Mouse (Mus musculus) left cerebral cortex, adult 18-20 months (tissue): Measurements from ENCODE around the gene Mfsd11. TPM values are rescaled to one million over a fixed set of nuclear protein-coding genes. Genes with fewer than 3 reads are reported as not detected.

Experiments
- DNase-seq, 2 experiments: peaks; one replicate each; pipeline ENCODE4 v3.0.0; 2021 to 2022; ENCODE audit warnings: low spot score in 2 of 2, mixed read lengths in 1 of 2
- long read RNA-seq, 2 experiments: library from polyadenylated mRNA; stranded (forward); transcript quantifications; one replicate each; pipeline ENCODE4 v2.0.0; 2021
- total RNA-seq, 2 experiments: library from RNA; stranded (reverse); gene quantifications; 2 replicates each; pipeline ENCODE4 v1.2.3; 2021

The Mfsd11 gene
- 10 to 100 TPM; 40.3 to 44.9 TPM for total RNA-seq
- long read RNA-seq, experiment 1, transcript Mfsd11-201 (13 exons, 3,298 nt) = major isoform, 21 of 48 reads
- long read RNA-seq, experiment 1, partial matches to known transcripts = 2 of 48 reads
- long read RNA-seq, experiment 1, other reads (novel, unspliced or antisense) = 24 of 48 reads
- long read RNA-seq, experiment 2, transcript Mfsd11-201 (13 exons, 3,298 nt) = major isoform, 9 of 28 reads
- long read RNA-seq, experiment 2, partial matches to known transcripts = 5 of 28 reads
- long read RNA-seq, experiment 2, other reads (novel, unspliced or antisense) = 14 of 28 reads

DNA sequence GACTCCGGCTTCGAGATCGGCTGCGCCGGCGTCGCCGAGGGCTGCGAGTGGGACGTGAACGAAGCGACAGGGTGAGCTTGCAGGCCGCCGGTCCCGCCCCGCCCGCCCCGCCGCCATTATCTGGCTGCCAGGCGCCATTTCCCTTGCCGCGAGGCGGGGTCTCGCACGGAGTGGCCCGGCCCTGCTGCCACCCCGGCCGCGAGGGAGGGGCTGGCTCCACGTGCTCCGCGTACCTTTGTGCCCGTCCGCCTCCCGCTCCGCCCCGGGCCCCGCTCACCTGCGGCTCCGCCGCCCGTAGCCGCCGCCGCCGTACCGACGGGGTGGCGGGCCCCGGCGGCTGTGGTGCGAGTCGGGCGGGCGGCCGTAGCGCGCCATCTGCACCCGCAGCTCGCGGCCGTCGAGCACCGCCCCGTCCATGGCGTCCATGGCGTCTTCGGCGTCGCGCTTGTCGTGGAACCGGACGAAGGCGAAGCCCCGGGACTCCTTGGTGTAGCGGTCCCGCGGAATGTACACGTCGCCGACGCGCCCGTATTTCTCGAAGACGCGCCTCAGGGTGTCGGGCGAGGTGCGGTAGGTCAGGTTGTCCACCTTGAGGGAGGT, at the start of gene Mfsd11:
TSS of gene Mfsd11 (plus strand) at position 150 of the 600 bp plus-strand sequence.
- peak; percentile 67 to 76 for DNase-seq

DNA sequence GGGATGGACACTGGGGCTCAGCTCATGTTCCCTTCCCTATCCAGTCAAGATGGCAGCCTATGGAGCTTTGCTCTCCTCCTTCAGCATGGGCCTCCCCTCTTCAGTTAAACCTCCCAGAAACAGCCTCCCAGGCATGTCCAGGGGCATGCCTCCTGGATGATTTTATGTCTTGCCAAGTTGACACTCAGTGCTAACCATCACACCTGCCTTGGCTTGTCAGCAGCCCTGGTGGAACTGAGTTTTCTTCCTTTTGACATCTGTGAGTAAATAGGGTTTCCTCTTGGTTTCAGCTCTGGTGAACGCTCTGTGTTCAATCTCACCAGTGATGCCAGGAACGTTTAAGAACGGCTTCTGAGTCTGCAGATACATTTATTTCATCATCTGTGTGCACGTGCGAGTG, 49.5 kb upstream of the Mfsd11 start:
- DNase-seq = no peak

DNA sequence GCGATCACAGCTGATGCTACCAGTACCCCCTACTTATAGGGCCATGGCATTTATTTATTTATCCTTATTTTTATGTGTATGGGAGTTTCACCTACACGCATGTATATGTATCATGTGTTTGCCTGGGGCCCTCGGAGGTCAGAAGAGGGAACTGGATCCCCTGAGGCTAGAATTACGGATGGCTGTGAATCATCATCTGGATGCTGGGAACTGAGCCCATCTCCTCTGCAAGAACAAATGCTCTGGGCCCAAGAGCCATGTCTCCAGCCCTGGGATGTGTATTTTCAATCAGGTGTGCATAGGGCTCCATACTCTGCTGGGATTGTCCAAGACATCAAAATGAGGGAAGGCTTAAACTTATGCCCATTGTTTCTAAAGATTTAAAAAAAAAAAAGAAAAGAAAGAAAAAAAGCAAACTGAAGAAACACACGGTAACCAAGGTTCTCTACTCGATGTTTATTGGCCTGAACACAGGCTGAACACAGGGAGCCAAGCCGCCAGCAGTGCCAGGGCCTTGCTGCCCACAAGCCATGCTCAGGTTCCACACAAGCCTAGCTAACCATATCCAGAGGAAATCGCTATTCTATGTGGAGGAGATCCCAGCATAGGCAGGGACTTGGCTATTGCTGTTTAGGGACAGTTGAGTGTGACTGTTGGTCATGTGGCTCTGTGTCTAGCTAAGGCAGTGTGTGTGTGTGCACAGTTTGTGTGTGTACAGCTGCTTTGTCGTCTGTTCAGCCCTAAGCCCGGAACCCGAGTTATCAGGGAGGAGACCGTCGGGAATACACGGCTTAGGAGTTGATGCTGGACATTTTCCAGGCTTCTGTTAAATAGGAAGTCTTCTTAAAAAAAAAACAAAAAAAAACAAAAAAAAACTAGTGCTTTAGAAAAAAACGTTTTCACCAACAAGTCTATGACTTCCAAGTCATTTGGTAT, 45.8 kb upstream of the Mfsd11 start:
- no peak for DNase-seq

DNA sequence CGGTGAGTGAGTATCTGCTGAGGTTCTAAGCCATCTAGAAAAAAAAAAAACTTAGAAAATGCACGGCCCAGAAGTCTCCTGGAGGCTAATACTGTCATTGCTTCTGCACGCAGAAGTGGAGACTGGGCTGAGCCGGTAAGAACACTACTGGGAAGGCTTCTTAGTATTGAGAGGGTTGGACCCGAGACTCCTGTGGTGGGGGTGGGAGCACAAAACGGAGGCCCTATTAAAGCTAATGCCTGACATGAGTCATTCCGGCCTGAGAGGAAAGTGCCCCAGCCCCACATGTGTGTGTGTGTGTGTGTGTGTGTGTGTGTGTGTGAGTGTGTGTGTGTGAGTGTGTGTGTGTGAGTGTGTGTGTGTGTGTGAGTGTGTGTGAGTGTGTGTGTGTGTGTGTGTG, 45.1 kb upstream of the Mfsd11 start:
- no peak for DNase-seq

DNA sequence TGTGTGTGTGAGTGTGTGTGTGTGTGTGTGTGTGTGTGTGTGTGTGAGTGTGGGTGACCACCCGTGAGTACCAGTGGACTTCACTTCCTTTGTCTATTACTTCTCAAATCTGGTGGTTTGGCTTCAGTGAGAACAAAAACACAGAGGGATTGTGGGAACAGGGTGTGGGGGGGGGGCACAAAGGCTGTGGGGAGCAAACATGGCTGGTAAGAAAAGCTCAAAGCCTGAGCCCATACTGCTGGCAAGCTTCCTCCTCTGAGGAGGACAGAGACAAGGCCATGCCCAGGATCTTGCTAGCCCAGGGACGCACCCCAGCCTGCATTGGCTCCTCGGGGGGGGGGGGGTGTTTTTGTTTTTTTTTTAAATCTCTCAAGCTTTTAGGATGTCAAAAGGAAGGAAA, 44.7 kb upstream of the Mfsd11 start:
- DNase-seq = no peak

DNA sequence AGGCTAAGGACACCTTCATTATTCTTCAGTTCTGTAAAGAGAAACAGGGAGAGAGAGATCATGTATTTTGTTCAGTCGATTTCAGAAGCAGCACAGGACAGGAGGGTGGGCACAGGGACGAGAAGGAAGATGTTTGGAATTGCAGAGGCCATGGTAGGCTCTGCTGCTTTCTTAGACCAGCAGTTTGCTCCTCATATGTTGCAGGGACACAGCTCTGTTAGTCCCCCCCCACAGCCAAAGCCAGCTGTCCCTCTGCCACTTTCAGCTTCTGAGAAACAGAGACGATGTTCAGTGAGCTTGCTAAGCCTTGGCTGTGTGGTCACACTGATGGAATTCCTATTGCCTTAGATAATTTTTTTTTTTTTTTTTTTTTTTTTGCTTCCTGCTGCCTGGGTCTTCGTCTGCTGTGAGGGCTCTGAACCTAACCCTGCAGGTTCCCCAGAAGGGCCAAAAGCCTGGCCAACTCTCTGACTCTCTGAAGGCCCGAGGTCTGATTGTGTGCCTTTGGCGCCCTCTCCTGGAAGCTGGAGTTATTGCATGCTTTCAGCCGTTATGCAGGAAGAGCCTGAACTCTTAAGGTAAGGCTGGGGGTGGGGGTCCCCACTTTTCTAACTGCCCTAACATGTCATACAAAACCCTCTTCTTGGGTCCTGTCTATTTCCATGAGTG, 44.2 kb upstream of the Mfsd11 start:
- DNase-seq = peak; percentile 81 to 87

DNA sequence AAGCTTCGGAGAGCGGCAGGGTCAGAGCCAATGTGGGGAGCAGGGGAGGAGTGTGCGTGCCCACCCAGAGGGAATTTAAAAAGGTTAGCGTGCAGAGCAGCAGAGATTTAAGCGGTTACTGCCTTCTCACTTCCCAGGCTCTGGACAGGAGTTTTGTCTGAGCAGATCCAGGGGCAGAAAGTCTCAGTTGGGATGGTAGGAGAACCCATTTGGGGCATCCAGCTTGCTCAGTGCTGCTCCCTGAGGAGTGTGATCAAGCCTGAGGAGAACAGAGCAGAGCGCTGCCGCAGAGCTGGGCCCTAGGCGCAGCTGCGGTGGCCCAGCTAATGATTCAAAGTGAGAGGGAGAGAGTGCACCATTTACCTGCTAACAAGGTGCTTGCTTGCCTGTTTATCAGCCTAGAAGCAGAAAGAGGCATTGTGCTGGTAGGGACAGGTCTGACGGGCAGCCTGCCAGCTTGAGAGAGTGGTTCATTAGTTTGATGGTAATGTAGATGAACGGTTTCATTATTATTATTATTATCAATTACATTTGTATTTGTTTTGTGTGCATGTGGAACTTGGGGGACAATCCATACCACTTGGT, 43.3 kb upstream of the Mfsd11 start:
- no peak for DNase-seq

DNA sequence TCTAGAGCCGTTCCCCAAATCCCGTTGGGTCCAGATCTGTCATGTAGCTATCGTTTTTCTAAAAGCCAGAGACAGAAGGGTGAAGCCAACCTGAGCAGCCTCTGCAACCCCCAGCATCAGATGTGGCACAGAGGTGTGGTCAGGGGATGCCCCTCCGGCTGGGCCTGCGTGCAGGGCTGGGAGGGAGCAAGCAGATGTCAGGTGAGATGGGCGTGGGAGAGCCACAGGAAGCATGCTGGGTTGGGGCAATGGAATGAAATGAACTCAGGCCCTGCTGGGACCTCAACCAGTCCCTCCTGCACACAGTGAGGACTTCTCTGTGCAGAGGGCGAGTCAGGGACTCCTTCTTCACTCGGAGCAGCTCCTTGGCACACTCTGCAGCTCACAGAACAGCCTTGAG, 42.7 kb upstream of the Mfsd11 start:
- DNase-seq = no peak

DNA sequence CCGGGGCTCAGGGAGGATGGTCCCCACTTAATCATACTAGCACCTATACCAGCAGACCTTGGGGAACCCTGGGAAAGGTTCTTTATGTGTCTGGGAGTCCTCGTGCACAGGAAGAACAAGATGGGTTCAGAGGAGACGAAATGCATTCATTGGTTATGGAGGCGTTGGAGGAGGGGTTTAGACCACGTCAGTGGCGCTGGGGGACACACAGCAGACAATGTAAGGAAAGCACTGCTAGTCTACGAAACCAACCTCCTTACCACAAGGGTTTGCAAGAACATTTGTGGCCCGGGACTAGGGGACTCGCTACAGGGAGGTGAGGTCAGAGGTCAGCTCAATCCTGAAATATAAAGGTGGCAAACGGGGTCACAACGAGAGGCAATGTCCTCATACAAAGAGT, 41.7 kb upstream of the Mfsd11 start:
- no peak for DNase-seq

DNA sequence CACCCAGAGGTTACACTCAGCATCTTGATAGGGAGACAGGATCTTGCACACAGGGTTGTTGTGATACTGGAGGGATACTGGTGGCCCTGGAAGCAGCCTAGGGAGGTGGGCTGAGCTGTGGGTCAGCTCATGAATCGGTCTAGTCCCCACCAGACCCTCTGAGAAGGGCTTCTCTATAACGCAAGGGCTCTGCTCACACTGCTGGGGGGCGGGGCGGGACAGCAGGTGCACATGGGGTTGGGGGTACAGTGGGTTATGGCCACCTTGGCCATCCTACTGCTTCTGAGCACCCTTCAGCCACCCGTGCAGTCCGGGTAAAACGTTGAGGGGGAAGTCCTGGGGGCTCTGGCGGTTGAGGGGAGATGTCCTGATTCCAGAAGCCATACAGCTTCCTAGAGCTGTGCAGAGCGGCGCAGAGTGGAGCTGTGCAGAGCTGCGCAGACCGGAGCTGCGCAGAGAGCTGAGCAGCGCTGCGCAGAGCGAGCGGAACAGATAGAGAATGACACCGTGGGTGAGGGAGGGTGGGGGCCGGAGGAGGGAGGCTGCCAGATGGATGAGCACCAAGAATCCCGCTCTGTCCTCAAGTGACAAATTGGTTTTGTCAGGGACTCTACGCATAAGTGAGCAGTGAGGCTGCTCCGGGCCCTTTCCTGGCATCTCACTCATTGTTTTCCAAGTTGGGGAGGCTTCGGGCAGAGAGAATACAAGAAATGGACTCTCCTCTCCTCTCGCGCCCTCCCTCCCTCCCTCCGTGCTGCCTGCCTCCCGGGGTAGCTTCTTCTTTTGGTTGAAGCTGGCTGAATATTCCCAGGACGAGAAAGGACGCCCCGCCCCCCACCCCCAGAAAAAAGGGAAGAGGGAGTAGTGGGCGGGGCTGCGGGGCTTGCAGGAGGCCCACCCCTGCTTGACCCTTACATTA, 41.0 kb upstream of the Mfsd11 start:
- DNase-seq = peak; percentile 72 to 85

DNA sequence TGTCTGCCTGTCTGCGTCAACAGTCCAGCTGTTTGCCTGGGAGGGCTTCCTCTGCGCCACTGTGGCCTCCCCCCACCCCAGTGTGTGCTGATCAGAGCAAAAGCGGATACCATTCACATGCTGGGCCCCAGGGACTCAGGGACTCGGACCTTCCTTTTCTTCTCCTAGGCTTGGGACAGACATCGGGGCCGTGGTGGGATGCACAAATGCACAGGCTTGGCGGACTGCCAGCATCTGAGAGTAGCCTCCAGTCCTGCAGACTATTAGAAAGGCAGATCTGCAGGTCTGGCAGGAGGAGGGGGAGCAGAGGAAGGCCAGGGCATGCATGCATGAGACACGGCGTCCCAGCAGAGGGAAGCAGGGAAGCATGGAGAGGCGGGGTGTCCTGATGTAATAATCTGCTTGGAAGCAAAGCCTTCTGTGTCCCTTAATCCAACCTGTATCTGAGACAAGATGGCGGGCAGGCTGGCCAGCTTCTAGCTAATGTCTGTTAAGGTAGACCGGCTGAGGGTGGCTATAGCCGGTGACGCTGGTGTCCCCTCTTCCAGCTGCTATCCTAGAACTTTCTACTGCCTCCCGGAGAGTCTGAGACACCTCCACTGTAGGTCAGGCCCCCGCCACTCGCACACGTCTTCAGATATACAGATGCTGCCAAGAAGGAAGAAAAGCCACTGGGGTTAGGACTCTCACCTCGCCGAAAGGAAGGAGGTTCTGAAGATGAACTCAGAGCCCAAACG, 39.3 kb upstream of the Mfsd11 start:
- no peak for DNase-seq

DNA sequence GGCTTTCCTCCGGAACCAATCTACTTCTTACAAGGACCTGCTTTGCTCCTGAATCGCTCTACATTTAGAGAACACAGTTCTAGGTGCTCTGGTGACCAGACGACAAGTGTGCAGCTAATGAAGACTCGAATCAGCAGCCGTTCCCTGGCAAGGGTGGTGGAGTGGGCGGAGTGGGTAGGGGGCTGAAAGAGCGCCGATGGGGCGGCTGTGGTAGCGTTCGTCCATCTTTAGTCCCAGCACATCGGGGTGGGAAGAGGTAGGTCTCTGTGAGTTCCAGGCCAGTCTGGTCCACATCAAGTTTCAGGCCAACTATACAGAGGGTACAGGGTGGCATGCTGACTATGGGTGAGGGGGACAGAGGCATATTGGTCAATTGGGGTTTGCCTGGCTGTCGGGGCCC, 38.6 kb upstream of the Mfsd11 start:
- no peak for DNase-seq

DNA sequence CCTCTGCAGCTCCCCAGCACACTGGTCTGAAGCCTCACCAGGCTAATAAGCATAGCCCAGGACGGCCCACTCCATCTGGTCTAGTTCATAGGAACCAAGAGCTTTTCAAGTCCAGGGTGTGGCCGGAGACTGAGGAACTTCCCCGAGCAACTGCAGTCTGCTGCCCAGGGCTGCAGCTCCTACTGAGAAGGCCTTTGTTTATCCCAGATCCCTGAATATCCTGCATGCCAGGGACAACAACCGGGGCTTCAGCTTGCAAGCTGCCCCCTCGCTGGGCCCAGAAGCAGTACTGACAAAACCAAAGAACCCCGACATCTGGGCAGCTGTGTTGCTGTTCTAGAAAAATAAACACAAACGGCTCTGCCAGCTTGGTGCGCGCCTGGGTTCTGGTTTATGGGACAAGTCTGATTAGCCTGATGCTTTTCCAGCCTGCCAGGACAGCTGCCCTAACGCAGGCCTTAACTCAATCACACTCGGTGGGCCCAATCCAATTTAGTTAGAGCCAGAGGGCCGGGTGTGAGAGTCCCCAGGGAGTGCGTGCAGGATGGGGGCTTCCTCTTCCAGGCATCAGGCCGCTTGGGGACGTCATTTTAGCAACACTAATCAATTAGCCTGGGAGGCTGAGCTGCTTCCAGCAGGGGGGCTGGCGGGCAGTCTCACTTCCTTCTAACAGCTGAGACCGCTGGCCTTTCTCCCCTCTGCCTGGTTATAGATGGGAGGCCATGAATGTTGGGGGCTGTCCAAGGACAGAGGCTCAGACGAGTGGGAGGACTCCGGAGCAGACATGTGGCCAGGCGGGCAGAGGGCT, 38.0 kb upstream of the Mfsd11 start:
- no peak for DNase-seq

DNA sequence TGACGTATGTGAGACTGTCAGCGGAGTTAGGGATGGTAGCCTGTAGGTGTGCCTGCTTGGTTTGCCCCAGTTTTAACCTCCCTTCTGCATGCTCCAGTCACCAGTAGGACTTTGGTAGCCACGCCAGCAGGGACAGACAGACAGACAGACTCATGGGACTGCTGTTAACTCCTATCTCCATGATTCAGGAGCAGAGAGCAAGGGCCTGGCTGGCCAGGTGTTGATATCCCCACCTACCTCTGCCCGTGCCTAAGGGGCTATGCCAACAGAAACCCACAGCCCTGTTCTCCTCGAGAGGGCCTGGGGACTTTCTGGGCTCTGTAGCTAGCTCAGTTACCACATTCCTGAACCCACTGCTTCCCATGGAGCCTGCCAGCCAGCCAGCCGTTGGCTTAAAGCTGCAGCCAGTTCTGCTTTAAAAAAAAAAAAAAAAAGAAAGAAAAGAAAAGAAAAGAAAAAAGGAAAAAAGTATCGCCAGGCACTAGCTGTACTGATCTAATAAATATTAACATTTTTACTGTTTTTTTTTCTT, 37.3 kb upstream of the Mfsd11 start:
- DNase-seq = no peak

DNA sequence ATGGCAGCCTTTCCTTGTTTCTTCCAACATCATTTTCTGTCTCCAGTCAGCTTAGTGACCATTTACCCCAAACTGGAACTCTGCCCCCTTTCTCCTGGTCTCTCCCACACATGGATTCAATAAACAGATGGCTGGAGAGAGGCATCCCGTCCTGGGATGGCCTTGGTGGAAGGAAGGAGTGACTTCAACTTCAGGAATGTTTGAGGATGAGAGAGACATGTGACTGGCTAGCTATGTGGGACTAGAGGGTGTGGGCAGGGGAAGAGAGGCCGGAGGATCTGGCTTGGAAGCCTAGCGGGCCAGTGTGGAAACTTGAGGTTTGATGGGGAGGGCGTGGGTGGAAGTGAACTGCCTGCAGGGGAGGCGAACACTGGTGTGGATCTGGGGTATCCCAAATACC, 35.5 kb upstream of the Mfsd11 start:
- DNase-seq = no peak

DNA sequence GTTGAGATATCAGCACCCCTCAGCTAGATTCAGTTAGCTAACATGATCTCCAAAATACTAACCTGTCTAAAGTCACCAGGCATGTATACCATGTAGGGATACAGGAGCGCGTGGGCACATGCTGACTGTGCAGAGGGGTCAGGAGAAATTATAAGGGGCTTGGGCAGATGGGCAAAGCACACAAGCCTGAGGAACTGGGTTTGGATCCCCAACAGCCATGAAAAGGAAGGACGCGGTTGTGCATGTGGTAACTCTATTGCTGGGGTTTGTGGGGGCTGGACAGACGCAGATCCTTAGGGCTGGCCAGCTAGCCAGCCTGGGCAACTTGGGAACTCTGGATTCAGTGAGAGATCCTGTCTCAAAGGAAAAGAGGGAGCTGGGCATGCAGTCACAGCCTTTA, 34.7 kb upstream of the Mfsd11 start:
- DNase-seq = no peak

DNA sequence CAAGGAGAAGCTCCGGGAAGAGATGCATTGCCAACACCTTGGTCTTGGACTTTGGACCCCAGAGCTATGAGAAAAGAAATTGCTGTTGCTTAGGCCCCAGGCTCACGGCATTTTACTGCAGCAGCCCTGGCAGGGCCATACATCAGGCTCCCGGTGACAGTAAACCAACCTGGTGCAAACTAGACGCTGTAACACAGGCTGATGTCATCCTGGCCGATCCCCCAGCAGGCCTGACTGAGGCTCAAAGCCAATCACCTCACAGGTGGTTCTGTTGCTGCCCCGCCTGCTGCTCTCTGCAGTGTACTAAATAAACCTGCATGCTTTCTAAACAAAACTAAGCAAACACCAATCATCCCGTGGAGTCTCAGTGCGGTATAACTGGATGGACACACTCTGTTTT, 33.5 kb upstream of the Mfsd11 start:
- no peak for DNase-seq

DNA sequence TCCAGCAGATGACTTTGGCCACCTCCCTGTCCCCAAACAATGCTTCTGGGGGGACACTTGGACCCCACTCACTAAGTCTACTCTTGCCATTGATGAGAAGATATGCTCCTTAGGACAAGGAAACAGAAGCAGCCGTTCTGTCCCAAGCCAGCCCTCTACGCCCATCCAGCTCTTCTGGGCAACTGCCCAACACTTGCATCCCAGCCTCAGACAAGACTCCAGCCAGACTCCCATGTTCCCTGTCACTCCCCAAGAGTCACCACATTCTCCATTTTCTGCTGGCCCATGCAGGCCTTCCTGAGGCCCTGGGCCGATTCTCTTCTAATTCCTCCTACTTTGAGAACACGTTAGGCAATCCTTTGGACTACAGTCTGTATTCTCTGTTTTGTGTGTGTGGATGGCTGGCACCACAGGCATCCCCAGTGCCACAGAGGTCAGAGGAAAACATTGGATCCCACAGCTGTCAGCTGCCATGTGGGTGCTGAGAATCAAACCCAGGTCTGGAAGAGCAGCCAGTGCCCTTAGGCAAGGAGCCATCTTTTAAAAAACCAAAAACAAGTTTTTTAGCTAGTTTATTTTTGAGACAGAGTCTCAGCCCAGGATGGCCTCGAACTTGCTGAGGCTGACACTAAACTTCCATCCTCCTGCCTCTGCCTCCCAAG, 32.2 kb upstream of the Mfsd11 start:
- no peak for DNase-seq
